Mouse (Mus musculus): ENCODE results near the gene Gtf3a.

Gtf3a gene

DNA sequence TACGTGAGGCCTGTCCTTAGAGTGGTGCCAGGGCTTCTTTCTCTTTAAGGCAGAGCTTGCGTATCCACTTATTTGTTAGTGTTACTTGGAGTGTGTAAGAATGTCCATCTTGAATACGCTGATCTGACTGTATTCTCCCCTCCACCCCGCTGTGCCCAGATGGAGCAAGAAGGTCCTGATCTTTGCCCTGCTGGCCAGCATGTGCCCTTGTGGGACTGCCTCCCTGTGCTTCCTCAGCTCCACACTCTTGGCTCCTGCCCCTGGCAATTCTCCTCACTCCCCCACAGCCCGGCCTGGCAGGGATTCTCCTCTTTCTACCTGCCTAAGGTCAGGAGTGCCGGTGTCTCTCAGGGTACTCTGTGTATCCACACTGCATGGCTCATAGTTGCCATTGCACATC, 32.9 kb downstream of the Gtf3a start:
- DNase-seq (ENCODE audit: low read depth, low spot score) = no peak

- DNase-seq (ENCODE audit: low read depth, low spot score) = peak; percentile 77
These were observed 34.8 kb downstream of the Gtf3a start for GRCm38 (mm10) chr5:146983216-146983615.

GRCm38 (mm10) chr5:146985725-146986433, 37.4 kb downstream of the Gtf3a start:
- peak; percentile 29 for DNase-seq (ENCODE audit: low read depth, low spot score)

- peak; percentile 50 for DNase-seq (ENCODE audit: low read depth, low spot score)
These were observed 39.1 kb downstream of the Gtf3a start for GRCm38 (mm10) chr5:146987588-146987987.

DNA sequence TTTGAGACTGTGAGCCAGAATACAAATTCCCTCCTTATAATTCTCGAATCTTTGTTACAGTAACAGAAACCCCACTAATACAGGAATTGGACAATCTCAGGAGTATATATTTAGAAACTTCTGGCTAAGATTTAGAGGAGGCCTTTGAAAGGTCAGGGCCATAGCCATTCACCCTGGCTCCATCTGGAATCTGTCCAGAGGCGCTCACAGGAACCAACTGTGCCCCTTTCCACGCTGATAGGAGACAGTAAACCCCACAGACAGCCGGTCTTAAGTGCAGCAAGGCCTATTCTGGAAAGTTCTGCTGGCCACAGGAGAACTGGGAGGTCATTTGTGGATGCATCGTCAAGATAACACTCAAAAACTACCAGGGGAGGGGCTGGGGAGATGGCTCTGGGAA, 40.6 kb downstream of the Gtf3a start:
- no peak for DNase-seq (ENCODE audit: low read depth, low spot score)

DNA sequence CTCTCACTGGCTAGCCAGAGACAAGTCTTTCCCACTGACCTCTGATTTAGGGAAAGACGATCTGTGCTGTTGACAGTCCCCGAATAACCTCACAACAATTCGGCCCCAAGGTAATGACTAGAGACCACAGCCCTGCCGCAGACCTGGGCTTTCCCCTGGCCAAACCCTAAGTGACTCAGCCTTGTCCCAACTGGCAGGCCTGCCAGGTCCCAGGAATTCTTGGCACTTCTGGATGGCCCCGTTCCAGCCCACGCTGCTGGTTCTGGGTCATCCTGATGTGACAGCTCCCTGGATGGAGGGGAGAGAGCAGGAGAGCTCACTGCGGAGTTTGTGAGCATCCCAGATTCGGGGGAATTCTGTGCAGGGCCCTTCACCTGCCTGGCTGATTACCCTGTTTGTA, 45.1 kb downstream of the Gtf3a start:
- no peak for DNase-seq (ENCODE audit: low read depth, low spot score)

DNA sequence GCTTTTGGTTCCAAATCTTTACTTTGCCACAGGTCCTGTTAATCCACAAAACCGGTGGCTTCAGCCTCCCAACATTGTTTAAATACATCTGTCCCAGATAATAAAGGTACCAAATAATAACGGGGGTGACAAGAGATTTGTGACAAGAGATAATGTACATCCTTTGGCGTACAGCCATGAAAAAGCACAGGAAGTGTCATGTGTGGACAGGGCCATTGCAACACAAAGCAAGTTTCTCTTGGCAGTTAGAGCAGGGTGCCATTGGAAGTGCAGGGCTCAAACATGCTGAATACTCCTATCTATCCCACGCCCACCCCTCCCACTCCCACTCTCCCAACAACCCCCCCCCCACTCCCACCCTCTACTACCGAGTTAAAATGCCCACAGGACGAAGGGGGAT, 46.5 kb downstream of the Gtf3a start:
- no peak for DNase-seq (ENCODE audit: low read depth, low spot score)

- DNase-seq (ENCODE audit: low read depth, low spot score) = no peak
These were observed 48.4 kb downstream of the Gtf3a start for GRCm38 (mm10) chr5:146996812-146997211.

- no peak for DNase-seq (ENCODE audit: low read depth, low spot score)
These were observed 50.3 kb downstream of the Gtf3a start for GRCm38 (mm10) chr5:146998802-146999201.

DNA sequence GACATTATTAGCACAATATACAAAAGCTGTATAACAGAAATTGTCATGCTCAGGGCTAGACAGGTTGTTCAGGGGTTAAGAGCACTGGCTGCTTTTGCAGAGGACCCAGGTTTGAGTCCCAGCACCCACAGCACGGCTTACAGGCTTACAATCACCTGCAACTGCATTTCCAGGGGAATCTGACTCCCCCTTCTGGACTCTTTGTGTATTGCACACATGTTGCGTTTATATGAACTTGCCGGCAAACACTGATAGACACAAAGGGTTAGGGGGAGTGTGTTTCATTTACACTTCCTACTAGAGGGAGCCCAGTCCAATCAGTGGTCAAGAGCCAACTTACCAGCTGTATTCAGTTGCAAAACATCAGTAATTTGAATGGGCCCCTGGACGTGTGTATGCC, 52.9 kb downstream of the Gtf3a start:
- no peak for DNase-seq (ENCODE audit: low read depth, low spot score)

DNA sequence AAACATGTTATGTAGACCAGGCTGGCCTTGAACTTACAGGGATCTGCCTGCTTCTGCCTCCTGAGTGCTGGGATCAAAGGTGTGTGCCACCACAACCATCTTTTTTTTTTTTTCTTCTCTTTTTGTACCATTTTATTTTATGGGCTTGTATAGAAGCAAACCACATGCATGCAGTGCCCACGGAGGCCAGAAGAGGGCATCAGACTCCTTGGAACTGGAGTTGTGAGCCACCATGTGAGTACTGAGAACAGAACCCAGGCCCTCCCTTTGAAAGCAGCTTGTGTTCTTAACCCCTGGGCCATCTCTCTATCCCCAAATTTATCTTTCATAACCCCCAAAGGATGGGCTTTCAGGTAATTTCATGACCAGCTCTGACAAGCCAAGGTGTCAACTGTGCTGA, 54.8 kb downstream of the Gtf3a start:
- DNase-seq (ENCODE audit: low read depth, low spot score) = no peak
